Mouse (Mus musculus) heart, adult 2 months (tissue): Measurements from ENCODE around the gene Itpr1.

Experiments used
- CTCF ChIP-seq: fragments of 200-600 bp; IDR thresholded peaks from 2 replicates; pipeline ENCODE4 v1.8.1; 2022; ENCODE audit warnings: antibody characterized with exemption, mild to moderate bottlenecking, moderate library complexity
- EP300 ChIP-seq: fragments of 200-500 bp; IDR thresholded peaks from 2 replicates; pipeline ENCODE4 v1.6.1; 2011; ENCODE audit warnings: low read depth, low read length, control low read depth; ENCODE audit not compliant: insufficient read depth

GRCm38 (mm10) chr6:108301856-108302255 is 89.0 kb downstream of the Itpr1 start:
- TF ChIP-seq CTCF (no peak), EP300 (no peak)
